ENCODE assay signal across 16 mouse cellular contexts in genomic region chr17:66234432-66234831, GRCm38 (mm10).
DNase-seq lines count a peak whose midpoint lies in the region; ATAC-seq and TF ChIP-seq lines count a peak whose summit lies in the region.
"Had no signal": no experiment of that assay in that cellular context is flagged by ENCODE, and none has a peak within 500 bp of the region (broad histone marks: within the 10 kb centered on the region; RNA-seq: fewer than 3 reads in every experiment).

No protein-coding gene starts in this region.

- intact Hi-C loops in left cerebral cortex, adult 2 months (cut with DNase I): loop anchor here (2.0 kb wide), 1 partner anchor 116 kb away; no protein-coding TSS in a partner anchor

- peaks cover 27% of the 10 kb centered on the region for H3K4me1 ChIP-seq in cerebellum, adult 2 months (ENCODE audit: control insufficient read depth, insufficient read depth, low read length)

- WGBS in cerebellum, adult 2 months: 18% methylated on average over 19 of the region's 19 CpGs

- no peak overlapping the region for H3K4me3 ChIP-seq in left cerebral cortex, adult 2 months
- peak overlapping the region; percentile 37 for H3K4me3 ChIP-seq in cerebellum, adult 2 months (replicated peaks; ENCODE audit: insufficient read depth, low read depth, low read length)
- H3K4me3 ChIP-seq: embryonic facial prominence, embryonic 12.5 days; limb, embryonic 15.5 days; megakaryocyte, embryonic 14.5 days had no signal

- ATAC-seq in cerebellum, adult (ENCODE audit: insufficient number of reproducible peaks, low FRiP score, low TSS enrichment): no peak
- ATAC-seq in frontal cortex, adult (ENCODE audit: low TSS enrichment): no peak

- TF ChIP-seq CTCF in left cerebral cortex, adult 2 months (IDR thresholded peaks at IDR 0.05): no peak
- no peak for TF ChIP-seq CTCF in cerebellum, adult 2 months (IDR thresholded peaks at IDR 0.05; ENCODE audit: borderline replicate concordance, insufficient read depth, low read depth, low read length)

- H3K27ac ChIP-seq in left cerebral cortex, adult 2 months: peak overlapping the region; percentile 81
- peak overlapping the region; percentile 98 for H3K27ac ChIP-seq in cerebellum, adult 2 months (ENCODE audit: insufficient read depth, low read length)
- H3K27ac ChIP-seq: embryonic facial prominence, embryonic 12.5 days; hindbrain, embryonic 13.5 days; kidney, postnatal 0 days; limb, embryonic 15.5 days; liver, embryonic 14.5 days; midbrain, embryonic 13.5 days had no signal

- TF ChIP-seq POLR2A in cerebellum, adult 2 months (IDR thresholded peaks at IDR 0.05; ENCODE audit: borderline replicate concordance, insufficient read depth, low read length): no peak

- peak; percentile 46 for DNase-seq in cerebellum, adult 11 months
- DNase-seq in left cerebral cortex, adult 2 months (ENCODE audit: extremely low spot score in 1 of 2, low spot score in 2 of 2): no peak
- no peak for DNase-seq in left cerebral cortex, adult 18-20 months (ENCODE audit: low spot score in 2 of 2)
- peak; percentile 55 to 58 for DNase-seq in cerebellum, adult 2 months
- DNase-seq in cerebellum, postnatal 25 days: peak; percentile 53 to 60
- DNase-seq in spleen, postnatal 4 days (ENCODE audit: low spot score in 2 of 2): no peak

- H3K27me3 ChIP-seq in cerebellum, adult 2 months (ENCODE audit: control insufficient read depth, insufficient read depth, low read length): no peaks in the 10 kb centered on the region
- H3K27me3 ChIP-seq: forebrain, embryonic 13.5 days; hindbrain, embryonic 13.5 days; midbrain, embryonic 13.5 days had no signal

Comparison
In these comparisons a context has a peak if more than half of its experiments do, and no peak if none do; other contexts are left out.
1. DNase-seq: peak in cerebellum, adult 11 months (single experiment), cerebellum, adult 2 months (2 of 2) and cerebellum, postnatal 25 days (2 of 2); none in left cerebral cortex, adult 2 months (0 of 2), left cerebral cortex, adult 18-20 months (0 of 2) and spleen, postnatal 4 days (0 of 2).